Mouse (Mus musculus): ENCODE results near the gene Ncdn. TPM values are rescaled to one million over a fixed set of nuclear protein-coding genes. Genes with fewer than 3 reads are reported as not detected.

The Ncdn gene
- polyA plus RNA-seq, 1 experiment from 2014 or later = 20.4 TPM

DNA sequence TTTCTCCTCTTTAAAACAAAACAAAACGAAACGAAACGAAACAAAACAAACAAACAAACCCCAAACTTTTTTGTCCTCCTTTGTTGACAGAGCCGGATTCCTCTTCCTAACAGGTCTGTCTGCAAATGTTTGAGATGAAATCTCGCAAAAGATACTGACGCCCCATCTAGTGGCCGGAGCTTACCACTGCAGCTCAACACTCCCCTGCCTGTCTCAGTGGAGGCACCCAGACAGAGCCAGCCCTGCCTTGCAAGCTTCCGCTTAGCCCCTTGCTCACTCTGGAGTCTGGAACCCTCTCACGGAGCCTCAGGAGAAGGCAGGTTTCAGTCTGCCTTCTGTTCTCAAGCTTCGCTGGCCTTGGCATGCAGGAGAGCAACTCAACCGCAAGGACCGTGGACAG is 11.8 kb downstream of the Ncdn start:
- no peaks in the 10 kb centered on the region for H3K9me3 ChIP-seq (replicated peaks; ENCODE audit: control insufficient read depth, low read length)
- H3K9ac ChIP-seq (ENCODE audit: low read depth, low read length) = no peak overlapping the region
- peak overlapping the region; percentile 43 for H3K4me2 ChIP-seq
- no peak overlapping the region for H3K27ac ChIP-seq (ENCODE audit: low read depth, low read length)
- no peaks in the 10 kb centered on the region for H3K4me1 ChIP-seq (ENCODE audit: control insufficient read depth, insufficient read depth, low read length)
- no peak overlapping the region for H3K4me3 ChIP-seq (ENCODE audit: low read depth, low read length)
- ATAC-seq (replicated peaks; ENCODE audit: insufficient number of reproducible peaks, low FRiP score, low TSS enrichment) = no peak
- peaks cover 4% of the 10 kb centered on the region; the same call in 1 of the 2 replicates for H3K36me3 ChIP-seq (ENCODE audit: control insufficient read depth, insufficient read depth, low read length)
- H3K27me3 ChIP-seq (ENCODE audit: control insufficient read depth, insufficient read depth, low read length) = peaks cover 23% of the 10 kb centered on the region
- 6% methylated on average over 12 of the region's 12 CpGs for WGBS (ENCODE audit: insufficient replicate concordance)

DNA sequence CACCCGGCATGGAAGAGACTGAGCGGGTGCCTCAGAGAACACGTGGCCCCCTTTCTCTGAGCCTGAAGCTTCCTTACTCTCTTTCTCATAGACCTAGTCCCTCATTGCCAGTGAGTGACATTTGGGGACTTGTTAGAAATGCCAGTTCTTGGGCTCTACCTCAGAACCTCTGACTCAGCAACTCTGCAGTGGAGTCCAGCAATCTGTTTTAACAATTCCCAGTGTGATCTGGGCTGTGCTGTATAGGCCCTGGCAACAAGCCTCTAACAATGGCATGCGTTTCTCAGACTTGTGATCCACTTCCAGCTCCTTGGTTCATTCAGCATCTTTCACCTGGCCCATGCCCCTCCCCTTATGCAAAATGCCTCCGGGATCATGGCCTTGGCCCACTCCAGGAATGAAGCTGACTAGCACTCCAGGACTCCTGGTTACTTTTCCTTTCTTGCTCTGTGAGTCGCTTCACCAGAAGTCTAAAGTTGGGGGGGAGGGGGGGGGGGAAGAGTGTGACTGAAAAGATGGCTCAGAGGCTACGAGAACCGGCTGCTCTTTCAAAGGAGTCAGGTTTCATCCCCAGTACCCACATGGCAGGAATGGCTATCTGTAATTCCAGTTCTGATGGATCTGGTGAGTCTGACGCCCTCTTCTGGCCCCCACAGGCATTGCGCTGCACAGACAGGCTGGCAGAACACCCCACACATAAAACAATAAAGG is 13.1 kb downstream of the Ncdn start:
- 22% methylated on average over 10 of the region's 10 CpGs for WGBS (ENCODE audit: insufficient replicate concordance)
- no peak for ATAC-seq (replicated peaks; ENCODE audit: insufficient number of reproducible peaks, low FRiP score, low TSS enrichment)
- H3K9ac ChIP-seq (ENCODE audit: low read depth, low read length) = no peak overlapping the region
- no peak overlapping the region for H3K4me3 ChIP-seq (ENCODE audit: low read depth, low read length)
- peaks cover 8% of the 10 kb centered on the region; the same call in 1 of the 2 replicates for H3K4me1 ChIP-seq (ENCODE audit: control insufficient read depth, insufficient read depth, low read length)
- no peaks in the 10 kb centered on the region for H3K9me3 ChIP-seq (replicated peaks; ENCODE audit: control insufficient read depth, low read length)
- H3K27me3 ChIP-seq (ENCODE audit: control insufficient read depth, insufficient read depth, low read length) = peaks cover 36% of the 10 kb centered on the region
- H3K27ac ChIP-seq (ENCODE audit: low read depth, low read length) = no peak overlapping the region
- H3K36me3 ChIP-seq (ENCODE audit: control insufficient read depth, insufficient read depth, low read length) = no peaks in the 10 kb centered on the region; the same call in 1 of the 2 replicates
- H3K4me2 ChIP-seq = no peak overlapping the region

DNA sequence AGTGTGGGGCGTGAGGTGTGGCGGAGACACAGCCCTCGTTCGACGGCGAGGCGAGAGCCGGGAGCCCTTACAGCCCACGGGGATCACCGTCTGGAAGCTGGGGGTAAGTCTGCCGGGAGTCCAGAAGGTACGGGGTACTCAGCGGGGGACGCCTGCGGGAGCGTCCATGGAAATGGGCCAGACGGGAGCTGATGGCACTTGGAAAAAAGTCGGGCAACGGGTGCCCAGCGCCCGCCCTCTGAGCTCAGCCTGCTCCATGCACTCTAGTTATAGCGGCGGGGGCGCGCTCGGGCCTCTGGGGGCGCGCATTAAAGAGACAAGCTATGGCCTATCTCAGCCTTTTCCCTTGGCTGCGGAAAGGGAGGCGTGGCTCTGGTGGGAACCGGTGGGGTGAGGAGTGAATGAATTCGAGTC is 17.2 kb downstream of the Ncdn start, which contains the start of gene Tfap2e:
Tfap2e (minus strand) TSS at position 240 of the 414 bp plus-strand sequence.
- H3K4me2 ChIP-seq = peak within 1 kb of the TSS; percentile 64
- no peak within 1 kb of the TSS for H3K27ac ChIP-seq (ENCODE audit: low read depth, low read length)
- H3K27me3 ChIP-seq (ENCODE audit: control insufficient read depth, insufficient read depth, low read length) = peaks cover 76% of the 10 kb centered on the region
- H3K36me3 ChIP-seq (ENCODE audit: control insufficient read depth, insufficient read depth, low read length) = no peaks in the 10 kb centered on the region
- peaks cover 10% of the 10 kb centered on the region; the same call in 1 of the 2 replicates for H3K4me1 ChIP-seq (ENCODE audit: control insufficient read depth, insufficient read depth, low read length)
- 3% methylated on average over 32 of the region's 32 CpGs for WGBS (ENCODE audit: insufficient replicate concordance)
- 0 out of 2 replicates have a peak, but pooled peaks have one; percentile 36 for ATAC-seq (replicated peaks; ENCODE audit: insufficient number of reproducible peaks, low FRiP score, low TSS enrichment)
- H3K4me3 ChIP-seq (ENCODE audit: low read depth, low read length) = peak within 1 kb of the TSS; percentile 43
- H3K9ac ChIP-seq (ENCODE audit: low read depth, low read length) = peak within 1 kb of the TSS; percentile 22; the same call in 1 of the 2 replicates
- no peaks in the 10 kb centered on the region for H3K9me3 ChIP-seq (replicated peaks; ENCODE audit: control insufficient read depth, low read length)

DNA sequence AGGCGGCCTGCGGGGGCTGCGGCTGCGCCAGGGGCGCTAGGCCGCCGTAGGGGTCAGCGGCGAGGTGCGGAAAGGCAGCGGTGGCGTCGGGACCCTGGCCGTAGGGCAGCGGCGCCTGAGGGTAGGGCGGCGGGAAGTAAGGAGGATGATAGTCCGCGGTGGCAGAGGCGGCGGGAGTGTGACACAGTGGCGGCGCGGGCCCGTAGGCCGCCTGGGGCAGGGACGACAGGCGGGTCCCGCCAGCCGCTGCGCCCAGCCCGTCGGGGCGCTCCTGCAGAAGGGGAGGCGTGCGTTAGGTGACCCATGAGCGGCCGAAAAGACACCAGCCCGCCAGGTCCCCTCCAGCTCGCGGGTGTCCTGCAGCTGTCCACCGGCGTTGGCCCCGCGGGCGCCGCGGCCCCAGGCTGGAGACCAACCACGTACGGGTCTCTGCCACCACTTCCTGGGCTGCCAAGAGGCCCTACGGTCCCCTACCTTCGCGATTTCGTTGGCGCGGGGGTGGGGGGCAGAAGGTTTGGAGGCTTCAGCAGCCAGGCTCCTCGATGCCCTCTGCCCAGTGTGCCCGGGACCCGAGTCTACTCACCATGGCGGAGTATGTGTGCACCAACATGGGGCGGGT is 17.7 kb downstream of the Ncdn start:
- H3K4me1 ChIP-seq (ENCODE audit: control insufficient read depth, insufficient read depth, low read length) = peaks cover 10% of the 10 kb centered on the region; the same call in 1 of the 2 replicates
- H3K36me3 ChIP-seq (ENCODE audit: control insufficient read depth, insufficient read depth, low read length) = no peaks in the 10 kb centered on the region
- peak overlapping the region; percentile 43 for H3K4me3 ChIP-seq (ENCODE audit: low read depth, low read length)
- H3K4me2 ChIP-seq = peak overlapping the region; percentile 64
- 0 out of 2 replicates have a peak, but pooled peaks have one; percentile 11 for ATAC-seq (replicated peaks; ENCODE audit: insufficient number of reproducible peaks, low FRiP score, low TSS enrichment)
- H3K27ac ChIP-seq (ENCODE audit: low read depth, low read length) = no peak overlapping the region
- H3K9ac ChIP-seq (ENCODE audit: low read depth, low read length) = peak overlapping the region; percentile 22; the same call in 1 of the 2 replicates
- no peaks in the 10 kb centered on the region for H3K9me3 ChIP-seq (replicated peaks; ENCODE audit: control insufficient read depth, low read length)
- peaks cover 81% of the 10 kb centered on the region for H3K27me3 ChIP-seq (ENCODE audit: control insufficient read depth, insufficient read depth, low read length)
- WGBS (ENCODE audit: insufficient replicate concordance) = 2% methylated on average over 47 of the region's 62 CpGs

DNA sequence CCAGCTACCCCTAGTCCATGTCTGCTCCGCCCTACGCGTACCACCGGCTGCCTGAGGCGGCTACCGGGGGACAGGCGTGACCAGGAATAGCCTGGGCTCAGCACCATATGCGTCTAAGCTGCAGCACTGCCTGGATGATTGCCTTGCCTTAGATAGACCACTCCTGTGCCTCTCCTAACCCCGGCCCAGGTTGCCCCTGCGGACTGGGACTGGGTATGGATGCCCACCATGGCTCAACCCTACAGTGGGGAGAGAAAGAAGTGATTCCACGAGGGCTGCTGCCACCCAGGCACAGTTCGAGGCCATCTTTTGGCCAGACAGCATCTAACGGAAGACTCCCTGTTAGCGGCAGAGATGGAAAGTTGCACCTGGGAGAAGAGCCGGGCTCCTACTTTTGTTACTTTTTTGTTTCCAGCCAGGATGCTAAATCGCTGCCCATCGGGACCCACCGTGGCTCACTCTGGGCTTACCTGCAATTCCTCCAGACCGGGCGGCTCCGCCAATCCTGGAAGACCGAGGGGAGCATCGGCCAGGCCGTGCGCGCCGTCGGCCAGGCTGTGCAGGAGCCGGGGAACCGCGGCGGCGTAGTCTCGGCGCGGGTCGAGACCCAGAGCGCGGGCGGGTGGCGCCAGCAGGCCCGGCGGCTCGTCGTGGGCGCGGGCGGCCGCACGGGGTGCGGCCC is 18.4 kb downstream of the Ncdn start:
- H3K4me2 ChIP-seq = peak overlapping the region; percentile 64
- peaks cover 88% of the 10 kb centered on the region for H3K27me3 ChIP-seq (ENCODE audit: control insufficient read depth, insufficient read depth, low read length)
- H3K27ac ChIP-seq (ENCODE audit: low read depth, low read length) = no peak overlapping the region
- H3K9ac ChIP-seq (ENCODE audit: low read depth, low read length) = no peak overlapping the region
- peaks cover 10% of the 10 kb centered on the region; the same call in 1 of the 2 replicates for H3K4me1 ChIP-seq (ENCODE audit: control insufficient read depth, insufficient read depth, low read length)
- H3K9me3 ChIP-seq (replicated peaks; ENCODE audit: control insufficient read depth, low read length) = no peaks in the 10 kb centered on the region
- H3K36me3 ChIP-seq (ENCODE audit: control insufficient read depth, insufficient read depth, low read length) = no peaks in the 10 kb centered on the region
- peak overlapping the region; percentile 43 for H3K4me3 ChIP-seq (ENCODE audit: low read depth, low read length)
- ATAC-seq (replicated peaks; ENCODE audit: insufficient number of reproducible peaks, low FRiP score, low TSS enrichment) = no peak
- 3% methylated on average over 51 of the region's 51 CpGs for WGBS (ENCODE audit: insufficient replicate concordance)

DNA sequence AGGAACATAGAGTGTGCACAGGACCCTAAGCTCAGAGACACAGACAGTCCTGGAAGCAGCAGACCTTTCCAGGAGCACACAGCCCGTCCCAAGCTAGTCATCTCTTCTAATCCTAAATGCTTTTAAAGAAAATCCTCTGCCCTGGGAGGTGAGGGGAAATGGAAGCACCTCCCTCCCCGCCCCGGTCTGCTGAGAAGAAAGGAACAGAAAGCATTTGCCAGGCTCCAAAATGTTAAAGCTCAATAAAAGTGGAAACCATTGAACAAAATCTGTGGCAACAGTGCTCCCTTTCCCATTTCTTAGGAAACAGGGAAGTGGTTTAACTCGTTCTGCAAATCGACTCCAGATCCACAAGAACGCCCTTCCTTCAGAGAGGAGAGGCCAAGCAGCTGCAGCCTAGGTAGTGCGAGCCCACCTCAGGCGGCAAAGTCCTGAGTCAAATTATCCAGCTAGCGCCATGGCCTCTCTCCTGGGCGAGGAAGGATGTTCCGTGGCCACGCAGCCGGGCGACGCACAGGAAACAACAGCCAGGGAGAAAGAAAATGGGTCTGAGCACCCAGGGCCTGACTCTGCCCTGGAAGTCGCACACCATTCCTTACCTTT is 19.1 kb downstream of the Ncdn start:
- WGBS (ENCODE audit: insufficient replicate concordance) = 4% methylated on average over 16 of the region's 16 CpGs
- no peak overlapping the region for H3K4me2 ChIP-seq
- ATAC-seq (replicated peaks; ENCODE audit: insufficient number of reproducible peaks, low FRiP score, low TSS enrichment) = no peak
- no peaks in the 10 kb centered on the region for H3K9me3 ChIP-seq (replicated peaks; ENCODE audit: control insufficient read depth, low read length)
- H3K4me1 ChIP-seq (ENCODE audit: control insufficient read depth, insufficient read depth, low read length) = peaks cover 10% of the 10 kb centered on the region; the same call in 1 of the 2 replicates
- no peak overlapping the region; the same call in 1 of the 2 replicates for H3K4me3 ChIP-seq (ENCODE audit: low read depth, low read length)
- H3K27me3 ChIP-seq (ENCODE audit: control insufficient read depth, insufficient read depth, low read length) = peaks cover 94% of the 10 kb centered on the region
- H3K27ac ChIP-seq (ENCODE audit: low read depth, low read length) = no peak overlapping the region
- H3K36me3 ChIP-seq (ENCODE audit: control insufficient read depth, insufficient read depth, low read length) = no peaks in the 10 kb centered on the region
- H3K9ac ChIP-seq (ENCODE audit: low read depth, low read length) = no peak overlapping the region

DNA sequence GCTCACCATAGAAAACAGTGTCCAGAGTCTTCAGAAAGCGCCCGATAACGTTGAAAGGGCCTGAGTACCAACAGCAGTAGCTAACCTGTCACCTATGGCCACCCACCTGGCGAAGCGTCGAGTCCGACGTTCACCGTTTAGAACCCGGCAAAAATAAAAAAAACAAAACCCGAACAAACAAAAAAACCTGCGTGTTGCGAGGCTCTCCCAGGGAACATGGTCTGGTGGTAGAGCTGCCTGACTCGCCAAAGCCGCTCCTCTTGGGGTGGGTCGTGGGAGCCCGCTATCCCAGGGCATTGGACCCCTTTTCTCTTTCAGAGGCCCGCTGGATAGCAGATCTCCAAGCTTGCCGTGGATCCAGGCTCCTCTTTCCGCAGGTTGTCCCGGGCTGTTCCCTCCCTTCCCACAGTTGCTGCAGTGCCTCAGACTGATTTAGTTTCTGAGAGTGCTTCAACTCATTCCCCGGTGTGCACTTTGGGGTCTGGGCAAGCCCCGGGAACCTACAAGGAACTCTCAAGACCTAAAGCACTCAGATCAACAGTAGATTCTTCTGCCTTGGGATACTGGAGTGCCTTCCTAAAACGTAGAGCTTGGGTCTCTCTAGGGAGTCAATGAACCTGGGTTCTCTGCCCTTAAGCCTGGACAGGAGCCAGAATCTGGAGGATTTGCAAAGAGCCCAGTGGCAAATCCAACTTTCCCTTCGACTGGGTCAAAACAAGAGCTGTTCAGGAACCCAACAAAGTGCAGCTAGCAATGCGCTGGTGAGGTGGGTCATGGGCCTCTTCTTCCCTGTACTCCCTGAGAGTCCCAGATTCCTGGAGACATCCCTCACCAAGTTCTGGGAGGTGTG is 20.5 kb downstream of the Ncdn start:
- Histone ChIP-seq H3K4me2 (peak overlapping the region; percentile 27), H3K4me1 (ENCODE audit: control insufficient read depth, insufficient read depth, low read length) (peaks cover 10% of the 10 kb centered on the region; the same call in 1 of the 2 replicates), H3K27me3 (ENCODE audit: control insufficient read depth, insufficient read depth, low read length) (peaks cover 84% of the 10 kb centered on the region), H3K9me3 (replicated peaks; ENCODE audit: control insufficient read depth, low read length) (no peaks in the 10 kb centered on the region), H3K36me3 (ENCODE audit: control insufficient read depth, insufficient read depth, low read length) (no peaks in the 10 kb centered on the region), H3K9ac (ENCODE audit: low read depth, low read length) (no peak overlapping the region), H3K27ac (ENCODE audit: low read depth, low read length) (no peak overlapping the region), H3K4me3 (ENCODE audit: low read depth, low read length) (peak overlapping the region; percentile 5; the same call in 1 of the 2 replicates)
- WGBS (ENCODE audit: insufficient replicate concordance) = 6% methylated on average over 26 of the region's 26 CpGs
- ATAC-seq (replicated peaks; ENCODE audit: insufficient number of reproducible peaks, low FRiP score, low TSS enrichment) = no peak
